8 mouse cellular contexts compared by ENCODE assay signal in the genomic region with DNA sequence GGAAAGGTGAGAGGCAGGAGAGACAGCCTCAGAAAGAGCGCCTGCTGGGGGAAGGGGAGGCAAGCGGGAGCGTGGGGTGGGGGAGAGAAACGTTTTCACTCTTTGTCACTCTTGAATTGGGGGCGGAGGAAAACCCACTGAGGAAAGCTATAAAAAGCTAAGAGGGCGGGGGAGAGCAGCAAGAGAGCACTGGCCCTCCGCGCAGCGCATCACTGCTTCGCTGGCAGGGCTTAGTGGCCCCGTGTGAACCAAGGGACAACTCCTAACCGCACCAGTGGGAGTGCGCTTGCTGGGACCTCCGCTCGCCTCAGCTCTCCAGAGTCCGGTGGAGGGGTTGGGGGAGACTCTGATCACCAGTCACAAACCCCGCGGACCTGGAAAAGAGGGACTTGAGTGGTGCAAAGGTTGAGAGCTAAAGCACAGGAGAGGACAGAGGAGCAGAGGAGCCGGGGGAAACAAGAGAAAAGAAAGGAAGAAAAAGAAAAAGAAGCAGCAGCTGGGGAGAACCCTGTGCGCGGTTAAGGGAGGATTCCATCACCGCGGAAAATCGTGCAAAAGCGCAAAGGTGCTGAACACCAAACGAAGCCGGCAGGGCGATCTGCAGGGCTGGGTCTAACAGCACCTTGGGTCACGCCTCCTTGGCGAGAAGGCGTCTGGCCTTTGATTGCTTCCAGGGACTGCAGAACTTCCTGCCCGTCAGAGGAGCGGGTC. TPM values are rescaled to one million over a fixed set of nuclear protein-coding genes. Genes with fewer than 3 reads are reported as not detected.
DNase-seq lines count a peak whose midpoint lies in the region; ATAC-seq and TF ChIP-seq lines count a peak whose summit lies in the region.

A gene (plus strand): TSS at position 181 of the 711 bp plus-strand sequence.

- no peak for TF ChIP-seq POLR2A in myocyte (IDR thresholded peaks at IDR 0.05; ENCODE audit: insufficient read length, low read depth)

- no peak for DNase-seq in heart, adult 18-20 months
- no peak for DNase-seq in heart, postnatal 0 days (ENCODE audit: low spot score)
- peak; percentile 75 for DNase-seq in limb, embryonic 10.5 days (ENCODE audit: low spot score)
- no peak for DNase-seq in urinary bladder, postnatal 4 days (ENCODE audit: low spot score in 2 of 2)

- H3K4me3 ChIP-seq in heart, embryonic 11.5 days (ENCODE audit: low read depth, low read length): peak within 1 kb of the TSS; percentile 45
- peak within 1 kb of the TSS; percentile 37 for H3K4me3 ChIP-seq in heart, postnatal 0 days (ENCODE audit: low read depth, low read length)
- H3K4me3 ChIP-seq in limb, embryonic 10.5 days: peak within 1 kb of the TSS; percentile 63
- H3K4me3 ChIP-seq in myocyte: peak within 1 kb of the TSS; percentile 17

- H3K27me3 ChIP-seq in heart, embryonic 11.5 days (ENCODE audit: control insufficient read depth, insufficient read depth, low read length): peaks cover 10% of the 10 kb centered on the region
- peaks cover 34% of the 10 kb centered on the region for H3K27me3 ChIP-seq in heart, postnatal 0 days (ENCODE audit: control insufficient read depth, insufficient read depth, low read length)
- H3K27me3 ChIP-seq in limb, embryonic 10.5 days (ENCODE audit: low read depth, poor library complexity, severe bottlenecking): peaks cover 18% of the 10 kb centered on the region; the same call in 1 of the 2 replicates
- H3K27me3 ChIP-seq in myocyte (ENCODE audit: control insufficient read depth, insufficient read depth, insufficient read length): no peaks in the 10 kb centered on the region

- peak within 1 kb of the TSS; percentile 48 for H3ac ChIP-seq in myocyte (ENCODE audit: control insufficient read depth, insufficient read length)

- H3K4me1 ChIP-seq in heart, embryonic 11.5 days (ENCODE audit: control insufficient read depth, insufficient read depth, low read length): peaks cover 9% of the 10 kb centered on the region; the same call in 1 of the 2 replicates
- peaks cover 13% of the 10 kb centered on the region; the same call in 1 of the 2 replicates for H3K4me1 ChIP-seq in heart, postnatal 0 days (ENCODE audit: control insufficient read depth, insufficient read depth)
- peaks cover 43% of the 10 kb centered on the region for H3K4me1 ChIP-seq in limb, embryonic 10.5 days

- under 1% methylated on average over 33 of the region's 33 CpGs for WGBS in heart, embryonic 11.5 days (ENCODE audit: insufficient replicate concordance)
- under 1% methylated on average over 33 of the region's 33 CpGs for WGBS in heart, postnatal 0 days
- under 1% methylated on average over 33 of the region's 33 CpGs for WGBS in limb, embryonic 10.5 days

- H3K36me3 ChIP-seq in heart, embryonic 11.5 days (ENCODE audit: control insufficient read depth, insufficient read depth, low read length): no peaks in the 10 kb centered on the region
- H3K36me3 ChIP-seq in heart, postnatal 0 days (replicated peaks; ENCODE audit: control insufficient read depth, insufficient read depth, low read length): no peaks in the 10 kb centered on the region
- H3K36me3 ChIP-seq in limb, embryonic 10.5 days: no peaks in the 10 kb centered on the region
- no peaks in the 10 kb centered on the region for H3K36me3 ChIP-seq in myocyte (ENCODE audit: control insufficient read depth, insufficient read depth)

- no peaks in the 10 kb centered on the region for H3K9me3 ChIP-seq in heart, embryonic 11.5 days (replicated peaks; ENCODE audit: control insufficient read depth, low read length)
- H3K9me3 ChIP-seq in heart, postnatal 0 days (replicated peaks; ENCODE audit: control insufficient read depth, low read length): no peaks in the 10 kb centered on the region
- no peaks in the 10 kb centered on the region for H3K9me3 ChIP-seq in limb, embryonic 10.5 days (replicated peaks)

- no peaks in the 10 kb centered on the region for H3K79me2 ChIP-seq in myocyte (ENCODE audit: control insufficient read depth, insufficient read depth)

- 0 out of 2 replicates have a peak within 1 kb of the TSS, but pooled peaks have one; percentile 12 for H3K9ac ChIP-seq in heart, embryonic 11.5 days (ENCODE audit: low read depth, low read length)
- H3K9ac ChIP-seq in heart, postnatal 0 days (replicated peaks; ENCODE audit: low read depth, low read length): no peak within 1 kb of the TSS

- H3K4me2 ChIP-seq in heart, embryonic 11.5 days: peak within 1 kb of the TSS; percentile 96
- peak within 1 kb of the TSS; percentile 71 for H3K4me2 ChIP-seq in heart, postnatal 0 days (ENCODE audit: low read depth, low read length)
- peak within 1 kb of the TSS; percentile 97 for H3K4me2 ChIP-seq in myocyte (ENCODE audit: low read depth)

- H3K27ac ChIP-seq in heart, embryonic 11.5 days (ENCODE audit: low read depth, low read length): no peak within 1 kb of the TSS
- no peak within 1 kb of the TSS for H3K27ac ChIP-seq in heart, postnatal 0 days (ENCODE audit: low read depth)
- H3K27ac ChIP-seq in limb, embryonic 10.5 days: peak within 1 kb of the TSS; percentile 82

- no peak for TF ChIP-seq EP300 in heart, postnatal 0 days (IDR thresholded peaks at IDR 0.05; ENCODE audit: low read depth)

- peak; percentile 52; the same call in 1 of the 2 replicates for ATAC-seq in heart, embryonic 11.5 days (replicated peaks; ENCODE audit: insufficient number of reproducible peaks, low FRiP score, low TSS enrichment)
- peak; percentile 61 for ATAC-seq in common myeloid progenitor, adult 5-6 weeks (replicated peaks; ENCODE audit: low read depth, poor library complexity, severe bottlenecking)
- no peak for ATAC-seq in heart, postnatal 0 days (ENCODE audit: insufficient read depth, low read depth)
- ATAC-seq in megakaryocyte-erythroid progenitor cell, adult 5-6 weeks (replicated peaks; ENCODE audit: low FRiP score, low TSS enrichment, poor library complexity, severe bottlenecking): no peak

- TF ChIP-seq CTCF in heart, postnatal 0 days (IDR thresholded peaks at IDR 0.05; ENCODE audit: low read depth): no peak

TF ChIP-seq in myocyte, 11 proteins besides CTCF, POLR2A, EP300 and RAD21:
- TF ChIP-seq MYOG (IDR thresholded peaks at IDR 0.05; ENCODE audit: control insufficient read depth in 1 of 3, insufficient read depth in 1 of 3, insufficient read length in 2 of 3, low read depth in 2 of 3) (no peak), E2F4 (IDR thresholded peaks at IDR 0.05; ENCODE audit: insufficient read depth) (no peak)

RNA-seq across cellular contexts. Expression of the gene that starts here (rescaled TPM):
- 2.6 and 3.0 TPM in 2 replicates for polyA plus RNA-seq in heart, embryonic 11.5 days (2014; fragmentation: Nextera tagmentation; extraction: Ambion mirVana)
- under 1 TPM; 0.10 to 0.18 TPM for total RNA-seq in heart, adult 18-20 months (2021)
- not detected in 2 replicates for total RNA-seq in common myeloid progenitor, adult 5-6 weeks (2017)
- total RNA-seq in heart, postnatal 0 days (2014; rRNA removed; ENCODE audit: low replicate concordance): 0.08 TPM in 2 replicates
- 0.40 and 0.48 TPM in 2 replicates for polyA plus RNA-seq in heart, postnatal 0 days (2015; fragmentation: Nextera tagmentation; extraction: Ambion mirVana)
- polyA plus RNA-seq in limb, embryonic 10.5 days (2016; fragmentation: Nextera tagmentation; extraction: Ambion mirVana): 4.0 and 6.8 TPM in 2 replicates
- 0.17 TPM for polyA plus RNA-seq in myocyte (2012; fragmentation: generic; extraction: Trizol)
- not detected in 2 replicates for total RNA-seq in megakaryocyte-erythroid progenitor cell, adult 5-6 weeks (2014; fragmentation: Nextera tagmentation)
- not detected in 2 replicates for total RNA-seq in megakaryocyte-erythroid progenitor cell, adult 5-6 weeks (2017)

Comparison
In these comparisons a context has a peak if more than half of its experiments do, and no peak if none do; other contexts are left out.
1. Peak in ATAC-seq in common myeloid progenitor, adult 5-6 weeks; RNA of the gene not detected or under 1 TPM.